Mouse (Mus musculus) kidney, postnatal 4 days (tissue): ENCODE results near the gene Cyp26c1.

Experiments
- DNase-seq, 2 experiments: peaks; one replicate each; pipeline ENCODE4 v3.0.0; 2021; ENCODE audit warnings: mixed read lengths in 2 of 2

Cyp26c1 gene

GRCm38 (mm10) chr19:37685281-37685680, at the start of gene Cyp26c1:
Cyp26c1 (plus strand) TSS chr19:37685581.
- no peak for DNase-seq

DNA sequence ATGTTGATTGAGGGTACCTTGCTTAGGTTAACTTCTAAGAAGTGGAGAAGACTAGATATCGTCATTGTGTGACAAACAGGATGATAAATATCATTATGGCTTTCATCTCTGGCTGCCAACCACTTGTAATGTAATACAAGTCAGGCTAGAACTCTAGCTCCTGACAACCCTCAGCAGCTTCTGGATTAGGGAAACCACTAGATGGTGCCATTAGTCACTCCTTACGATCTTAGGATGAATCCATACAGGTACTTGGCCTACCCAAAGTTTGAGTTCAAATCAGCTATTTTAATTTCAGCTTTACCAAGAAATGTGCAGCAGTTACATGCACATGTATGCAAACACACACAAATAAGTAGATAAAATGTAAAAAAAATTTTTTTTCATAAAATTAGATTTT, 37.4 kb upstream of the Cyp26c1 start:
- DNase-seq = no peak

DNA sequence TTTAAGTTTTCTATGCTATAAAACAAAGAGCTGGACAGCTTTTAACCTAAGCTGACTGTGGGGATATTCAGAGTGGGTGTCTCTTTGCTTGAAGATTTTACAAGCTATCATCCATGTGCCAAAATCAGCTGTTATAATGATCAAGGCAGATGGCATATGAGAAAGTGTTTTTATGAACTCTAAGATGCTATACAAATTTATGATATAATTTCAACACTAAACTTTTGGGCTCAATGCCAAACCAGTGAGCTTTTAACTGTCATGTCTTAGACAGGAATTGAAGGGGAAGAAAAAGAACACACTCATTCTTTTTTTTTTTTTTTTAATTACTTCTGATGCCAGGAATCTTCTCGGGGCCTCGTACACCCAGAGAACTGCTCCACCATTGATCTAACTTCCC, 34.9 kb upstream of the Cyp26c1 start:
- no peak for DNase-seq

- no peak for DNase-seq
Measured at GRCm38 (mm10) chr19:37654012-37654411, 31.4 kb upstream of the Cyp26c1 start.

DNA sequence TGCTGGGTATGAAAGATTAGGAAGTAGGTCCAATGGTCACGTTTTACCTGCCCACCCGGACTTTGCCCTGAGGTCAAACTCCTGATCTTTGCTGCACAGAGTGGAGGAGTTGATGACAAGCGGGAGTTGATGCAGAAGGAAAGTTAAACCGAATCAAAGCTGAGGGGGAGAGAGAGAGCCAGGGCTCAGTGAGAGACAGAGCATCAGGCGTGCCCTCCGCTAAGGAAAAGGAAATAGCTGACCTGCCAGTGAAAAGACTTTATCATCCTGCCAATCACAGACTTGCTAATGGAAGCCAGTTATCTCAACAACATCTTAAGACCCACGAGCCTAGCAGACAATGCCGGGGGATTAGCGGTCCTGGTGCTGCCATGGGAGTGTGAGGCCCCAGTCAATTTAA, 28.9 kb upstream of the Cyp26c1 start:
- peak in 1 of 2 experiments; percentile 33 for DNase-seq

GRCm38 (mm10) chr19:37665256-37665655, 20.1 kb upstream of the Cyp26c1 start:
- no peak for DNase-seq

GRCm38 (mm10) chr19:37667855-37668594, 17.4 kb upstream of the Cyp26c1 start:
- DNase-seq = no peak

GRCm38 (mm10) chr19:37668657-37669056, 16.7 kb upstream of the Cyp26c1 start:
- no peak for DNase-seq

DNA sequence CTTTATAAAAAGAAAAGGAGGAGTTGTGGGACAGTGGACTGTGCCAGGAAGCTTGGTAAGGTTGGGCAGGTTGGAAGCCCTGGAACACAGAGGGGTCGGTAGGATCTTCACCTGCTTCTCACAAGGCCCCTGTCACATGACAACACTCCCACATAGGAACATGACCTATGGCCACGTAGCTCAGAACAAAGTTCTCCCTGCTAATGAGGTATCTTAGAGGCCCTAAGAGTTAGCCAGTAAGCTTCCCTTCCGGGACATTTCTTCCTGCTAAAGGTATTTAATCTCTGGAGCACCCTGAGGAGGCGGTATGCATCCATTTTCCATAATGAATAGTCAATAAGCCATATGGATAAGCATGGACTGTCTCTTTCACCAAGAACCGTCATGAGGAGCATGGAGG, 15.9 kb upstream of the Cyp26c1 start:
- no peak for DNase-seq

- DNase-seq = no peak
Measured at GRCm38 (mm10) chr19:37673393-37673792, 12.0 kb upstream of the Cyp26c1 start.

DNA sequence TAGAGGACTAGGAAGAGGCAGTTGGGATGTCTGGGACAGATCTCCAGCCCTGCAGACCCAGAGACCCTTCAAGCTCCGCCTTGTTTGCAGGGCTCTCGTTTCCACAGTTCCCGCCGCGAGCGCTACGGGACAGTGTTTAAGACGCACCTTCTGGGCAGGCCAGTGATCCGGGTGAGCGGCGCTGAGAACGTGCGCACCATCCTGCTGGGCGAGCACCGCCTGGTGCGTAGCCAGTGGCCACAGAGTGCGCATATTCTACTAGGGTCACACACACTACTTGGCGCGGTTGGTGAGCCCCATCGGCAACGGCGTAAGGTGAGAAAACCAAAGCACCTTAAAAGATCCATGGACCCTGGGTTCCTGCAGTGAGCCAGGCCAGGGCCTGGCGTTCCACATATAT, 966 bp downstream of the Cyp26c1 start:
- DNase-seq = peak in 1 of 2 experiments; percentile 31

DNA sequence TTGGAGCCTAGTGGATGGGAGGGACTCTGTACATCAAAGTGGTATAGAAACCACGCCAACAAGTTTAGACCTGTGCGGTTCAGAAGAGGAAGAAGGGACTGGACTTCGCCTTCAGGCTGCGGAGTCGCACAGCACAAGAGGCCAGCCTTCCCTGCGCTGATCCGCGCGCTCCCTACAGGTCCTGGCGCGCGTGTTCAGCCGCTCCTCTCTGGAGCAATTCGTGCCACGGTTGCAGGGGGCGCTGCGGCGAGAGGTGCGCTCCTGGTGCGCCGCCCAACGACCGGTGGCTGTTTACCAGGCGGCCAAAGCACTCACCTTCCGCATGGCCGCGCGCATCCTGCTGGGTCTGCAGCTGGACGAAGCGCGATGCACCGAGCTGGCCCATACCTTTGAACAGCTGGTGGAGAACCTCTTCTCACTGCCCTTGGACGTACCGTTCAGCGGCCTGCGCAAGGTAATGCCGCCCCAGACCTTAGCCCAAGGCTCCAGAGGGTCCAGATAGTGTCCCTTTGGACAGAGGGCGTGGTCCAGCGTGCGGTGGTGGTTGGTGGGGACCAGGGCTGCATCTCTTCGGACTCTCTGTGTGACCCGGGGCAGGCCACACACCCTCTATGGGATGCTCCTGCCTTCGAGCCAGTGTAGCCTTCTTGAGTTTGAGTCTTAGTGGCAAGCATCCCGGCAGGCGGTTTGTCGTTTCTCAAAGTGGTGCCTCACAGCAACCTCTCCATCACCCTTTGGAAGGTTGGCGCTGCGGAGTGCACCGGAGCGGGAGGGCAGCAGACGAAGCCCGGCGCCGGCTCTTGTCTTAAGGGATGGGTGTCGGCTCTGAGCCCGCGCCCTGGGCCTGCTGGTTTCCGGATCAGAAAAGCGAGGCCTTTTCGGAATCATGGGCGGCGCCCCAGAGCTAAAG, 1.8 kb downstream of the Cyp26c1 start:
- DNase-seq = peak; percentile 69 to 80

GRCm38 (mm10) chr19:37689478-37689877, 4.1 kb downstream of the Cyp26c1 start:
- no peak for DNase-seq

DNA sequence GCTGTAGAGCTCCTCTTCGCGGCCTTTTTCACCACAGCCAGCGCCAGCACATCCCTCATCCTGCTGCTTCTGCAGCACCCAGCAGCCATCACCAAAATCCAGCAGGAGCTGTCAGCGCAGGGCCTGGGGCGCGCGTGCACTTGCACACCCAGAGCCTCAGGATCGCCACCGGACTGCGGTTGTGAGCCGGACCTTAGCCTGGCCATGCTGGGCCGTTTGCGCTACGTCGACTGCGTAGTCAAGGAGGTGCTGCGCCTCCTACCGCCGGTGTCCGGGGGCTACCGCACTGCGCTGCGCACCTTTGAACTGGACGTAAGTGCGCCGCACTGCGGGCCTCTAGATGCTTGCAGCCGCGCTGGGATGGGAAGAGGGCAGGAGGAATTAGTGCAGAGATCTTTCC, 5.3 kb downstream of the Cyp26c1 start:
- peak; percentile 53 to 75 for DNase-seq

DNA sequence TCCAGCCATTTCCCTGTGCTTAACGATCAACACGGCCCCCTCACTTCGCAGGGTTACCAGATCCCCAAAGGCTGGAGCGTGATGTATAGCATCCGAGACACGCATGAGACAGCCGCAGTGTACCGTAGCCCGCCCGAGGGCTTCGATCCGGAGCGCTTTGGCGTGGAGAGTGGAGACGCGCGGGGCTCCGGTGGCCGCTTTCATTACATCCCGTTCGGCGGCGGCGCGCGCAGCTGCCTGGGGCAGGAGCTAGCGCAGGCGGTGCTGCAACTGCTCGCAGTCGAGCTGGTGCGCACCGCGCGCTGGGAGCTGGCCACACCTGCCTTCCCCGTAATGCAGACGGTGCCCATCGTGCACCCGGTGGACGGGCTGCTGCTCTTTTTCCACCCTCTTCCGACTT, 7.5 kb downstream of the Cyp26c1 start:
- DNase-seq = peak; percentile 72 to 77

DNA sequence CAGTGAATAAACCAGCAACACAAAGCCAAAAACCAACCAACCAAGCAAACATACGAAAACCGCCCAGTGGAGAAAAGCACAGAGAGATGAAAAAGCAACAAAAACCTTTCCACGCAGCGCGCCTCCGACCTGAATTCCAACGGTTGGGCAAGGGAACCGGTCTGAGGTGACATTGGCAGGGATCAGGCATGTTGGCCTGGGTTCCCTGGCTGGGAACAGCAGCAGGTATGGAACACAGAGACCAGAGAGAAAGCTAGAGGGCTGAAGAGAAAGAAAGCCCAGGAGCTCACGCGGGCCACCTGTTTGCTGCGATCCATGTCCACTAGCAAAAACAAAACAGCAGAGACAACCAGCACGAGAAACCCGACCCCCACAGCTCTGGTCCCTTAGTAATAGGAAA, 9.8 kb downstream of the Cyp26c1 start:
- DNase-seq = no peak

GRCm38 (mm10) chr19:37695762-37696602, 10.6 kb downstream of the Cyp26c1 start:
- peak; percentile 39 to 56 for DNase-seq

DNA sequence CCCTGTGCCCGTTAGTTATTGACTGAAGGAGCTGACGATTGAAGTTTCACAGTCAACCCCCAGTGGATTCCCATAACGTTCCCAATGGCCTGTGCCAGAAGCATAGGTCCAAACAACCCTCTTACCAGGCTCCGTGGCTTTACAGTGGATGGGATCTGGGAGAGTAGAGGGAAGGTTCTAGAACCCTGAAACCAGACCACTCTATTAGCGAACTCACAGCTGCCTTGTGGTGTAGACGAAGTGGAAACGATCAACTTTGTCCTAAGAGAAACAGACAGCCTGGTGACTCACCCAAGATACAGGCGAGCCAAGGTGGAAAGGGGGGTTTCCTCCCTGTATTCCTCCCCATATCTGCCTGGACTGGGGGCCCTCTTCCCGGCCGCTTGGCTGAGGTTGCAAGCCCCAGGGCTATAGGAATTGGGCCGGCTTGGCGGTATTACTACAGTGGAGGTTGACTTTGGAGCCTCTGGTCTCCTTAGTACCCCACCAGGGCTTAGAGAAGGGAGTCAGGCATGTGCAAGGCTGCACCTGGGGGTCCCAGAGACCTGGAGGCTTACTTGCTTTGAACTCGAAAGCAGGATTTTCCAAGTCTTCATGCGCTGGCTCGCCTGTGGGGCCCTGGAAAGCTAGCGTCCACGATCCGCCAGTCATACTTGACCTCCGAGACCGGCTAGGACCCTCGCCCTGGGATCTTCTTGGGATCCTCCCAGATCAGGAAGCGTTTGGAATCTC, 11.4 kb downstream of the Cyp26c1 start:
- DNase-seq = no peak

DNA sequence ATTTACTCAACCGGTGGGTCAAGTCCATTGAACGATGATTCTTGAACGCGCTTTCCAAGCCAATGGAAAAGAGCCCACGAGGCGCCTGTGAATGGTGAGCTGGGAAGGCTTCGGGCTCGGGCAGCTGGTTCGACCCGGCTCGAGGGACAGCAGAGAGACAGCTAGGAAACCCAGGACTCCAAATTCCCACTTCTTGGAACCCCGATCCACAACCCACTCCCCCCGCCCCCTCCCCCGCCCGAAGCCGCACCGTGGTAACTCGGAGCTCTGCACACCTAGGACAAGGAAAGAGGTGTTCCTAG, 11.9 kb downstream of the Cyp26c1 start:
- DNase-seq = no peak

DNA sequence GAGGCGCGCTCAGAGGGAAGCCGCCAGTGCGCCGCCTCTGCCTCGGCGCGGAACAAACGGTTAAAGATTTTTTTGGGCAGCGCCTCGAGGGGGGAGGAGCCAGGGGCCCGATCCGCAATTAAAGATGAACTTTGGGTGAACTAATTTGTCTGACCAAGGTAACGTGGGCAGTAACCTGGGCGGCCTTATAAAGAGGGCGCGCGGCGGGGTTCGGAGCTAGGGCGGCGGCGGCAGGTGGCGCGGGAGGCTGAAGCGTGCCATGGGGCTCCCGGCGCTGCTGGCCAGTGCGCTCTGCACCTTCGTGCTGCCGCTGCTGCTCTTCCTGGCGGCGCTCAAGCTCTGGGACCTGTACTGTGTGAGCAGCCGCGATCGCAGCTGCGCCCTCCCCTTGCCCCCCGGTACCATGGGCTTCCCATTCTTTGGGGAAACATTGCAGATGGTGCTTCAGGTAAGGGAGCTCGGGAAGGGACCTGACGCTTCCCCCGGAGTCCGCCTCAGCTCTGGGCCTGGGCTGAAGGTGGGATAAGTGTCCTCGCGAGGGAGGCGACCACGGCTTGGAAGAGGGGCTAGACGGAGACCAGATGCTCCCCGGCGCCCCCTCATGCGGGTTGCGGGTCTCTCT, 12.4 kb downstream of the Cyp26c1 start, which contains the start of gene Cyp26a1:
TSS of gene Cyp26a1 (plus strand) at position 148 of the 622 bp plus-strand sequence.
- DNase-seq = peak; percentile 45 to 63

- peak; percentile 44 to 64 for DNase-seq
Measured at GRCm38 (mm10) chr19:37698273-37699160, 13.1 kb downstream of the Cyp26c1 start.
